Mouse (Mus musculus): Measurements from ENCODE around the gene Mbnl1.
"Not testable (repeated sequence)": the region's sequence is repeated elsewhere in the genome, so short reads cannot be mapped to it uniquely, and the experiment has no call there.

The Mbnl1 gene

DNA sequence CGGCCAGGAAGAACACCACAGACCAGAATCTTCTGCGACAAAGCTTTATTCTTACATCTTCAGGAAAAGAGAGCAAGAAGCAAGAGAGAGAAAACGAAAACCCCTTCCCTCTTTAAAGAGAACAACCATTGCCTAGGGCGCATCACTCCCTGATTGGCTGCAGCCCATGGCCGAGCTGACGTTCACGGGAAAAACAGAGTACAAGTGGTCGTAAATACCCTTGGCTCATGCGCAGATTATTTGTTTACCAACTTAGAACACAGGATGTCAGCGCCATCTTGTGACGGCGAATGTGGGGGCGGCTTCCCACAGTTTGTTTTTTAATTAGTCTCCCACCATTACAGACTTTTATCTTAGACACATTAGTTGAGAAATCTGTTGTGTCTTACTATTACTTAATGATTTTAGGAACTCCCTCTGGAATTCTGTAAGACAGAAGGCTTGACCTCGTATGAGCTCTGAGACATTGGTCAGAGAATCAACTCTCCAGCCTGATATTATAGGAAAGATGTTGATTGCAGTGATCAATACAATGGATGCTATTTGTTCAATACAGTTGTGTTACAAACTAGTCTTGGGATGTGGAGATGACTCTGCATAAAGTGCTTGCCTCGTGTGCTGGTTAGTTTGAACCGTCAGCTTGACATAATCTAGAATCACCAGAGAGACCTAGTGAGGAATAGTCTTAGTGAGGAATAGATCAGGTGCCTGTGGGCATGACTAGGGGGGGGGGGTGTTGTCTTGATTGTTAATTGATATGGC is 22.3 kb downstream of the Mbnl1 start:
- ATAC-seq (ENCODE audit: low TSS enrichment): not testable (repeated sequence)

DNA sequence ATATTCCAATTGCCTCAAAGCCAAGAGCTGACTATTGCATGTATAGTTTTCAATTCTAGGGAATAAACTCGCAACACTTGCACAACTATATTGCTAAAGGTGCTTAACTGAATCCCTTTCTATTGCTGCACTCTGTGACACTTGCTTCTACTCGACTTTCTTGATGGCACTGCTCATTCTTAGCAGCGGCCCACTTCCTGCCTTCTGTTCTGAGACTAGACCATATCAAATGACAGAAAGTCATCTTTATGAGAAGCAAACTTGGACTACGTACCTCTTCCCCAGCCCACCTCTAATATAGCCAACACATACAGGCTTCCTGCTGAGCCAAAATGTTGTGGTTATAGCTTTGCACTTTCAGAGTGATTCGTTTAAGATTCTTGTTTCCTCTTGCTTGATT is 23.6 kb downstream of the Mbnl1 start:
- ATAC-seq (ENCODE audit: low TSS enrichment): no peak

DNA sequence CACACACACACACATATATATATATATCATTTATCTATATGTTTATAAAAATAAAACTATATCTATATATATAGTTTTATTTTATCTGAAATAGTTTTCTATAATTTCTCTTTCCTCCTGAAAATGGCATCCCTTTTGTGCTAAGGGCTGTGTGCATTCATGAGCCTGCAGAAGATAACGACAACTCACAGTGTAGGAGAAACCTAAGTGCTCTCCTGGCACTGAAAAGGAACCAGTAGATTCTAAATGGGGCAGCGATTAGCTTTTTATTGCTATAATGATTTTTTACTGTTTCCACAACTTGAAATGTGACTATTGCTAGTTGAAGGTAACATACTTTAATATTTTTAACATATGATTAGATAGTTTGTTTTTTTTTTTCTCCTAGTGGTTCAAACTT is 25.5 kb downstream of the Mbnl1 start:
- ATAC-seq (ENCODE audit: low TSS enrichment): no peak

DNA sequence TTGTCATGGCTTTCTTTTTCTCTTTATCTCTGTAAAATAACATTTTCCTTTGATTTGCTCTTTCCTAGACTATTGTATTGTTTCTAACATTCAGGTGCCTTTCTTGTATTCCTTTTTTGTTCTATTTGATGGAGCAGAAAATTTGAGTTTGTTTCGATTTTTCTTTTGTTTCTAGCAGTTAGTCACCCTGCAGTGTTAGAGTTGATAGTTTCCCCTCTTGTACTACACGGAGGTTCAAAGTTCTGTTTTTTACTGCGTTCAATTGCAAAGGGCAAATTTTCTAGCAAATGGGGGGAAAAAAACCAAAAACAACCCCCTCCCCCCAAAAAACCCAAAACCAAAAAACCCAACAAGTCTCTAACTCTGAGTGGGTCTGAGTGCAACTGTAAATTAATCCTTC is 26.0 kb downstream of the Mbnl1 start:
- ATAC-seq (ENCODE audit: low TSS enrichment): no peak

DNA sequence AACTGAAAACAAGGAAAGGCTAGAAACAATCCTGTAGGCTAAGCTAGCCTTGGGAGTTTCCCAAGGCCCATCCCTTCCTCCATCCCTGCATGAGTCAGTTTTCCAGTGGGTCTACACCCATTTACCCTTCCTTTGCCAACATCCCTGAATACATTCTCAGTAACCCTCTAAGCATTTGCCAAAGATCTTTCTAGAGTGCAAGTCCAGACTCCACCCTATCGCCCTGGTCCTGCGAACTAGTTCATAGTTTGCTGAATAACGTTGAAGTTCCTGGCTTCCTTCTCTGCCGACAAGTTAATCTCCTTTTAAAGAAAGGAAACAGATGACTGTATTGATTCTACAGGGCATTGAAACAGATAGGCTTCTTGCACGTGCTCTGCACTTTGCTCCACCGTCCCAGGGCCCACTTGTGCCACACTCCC is 26.5 kb downstream of the Mbnl1 start:
- no peak for ATAC-seq (ENCODE audit: low TSS enrichment)

DNA sequence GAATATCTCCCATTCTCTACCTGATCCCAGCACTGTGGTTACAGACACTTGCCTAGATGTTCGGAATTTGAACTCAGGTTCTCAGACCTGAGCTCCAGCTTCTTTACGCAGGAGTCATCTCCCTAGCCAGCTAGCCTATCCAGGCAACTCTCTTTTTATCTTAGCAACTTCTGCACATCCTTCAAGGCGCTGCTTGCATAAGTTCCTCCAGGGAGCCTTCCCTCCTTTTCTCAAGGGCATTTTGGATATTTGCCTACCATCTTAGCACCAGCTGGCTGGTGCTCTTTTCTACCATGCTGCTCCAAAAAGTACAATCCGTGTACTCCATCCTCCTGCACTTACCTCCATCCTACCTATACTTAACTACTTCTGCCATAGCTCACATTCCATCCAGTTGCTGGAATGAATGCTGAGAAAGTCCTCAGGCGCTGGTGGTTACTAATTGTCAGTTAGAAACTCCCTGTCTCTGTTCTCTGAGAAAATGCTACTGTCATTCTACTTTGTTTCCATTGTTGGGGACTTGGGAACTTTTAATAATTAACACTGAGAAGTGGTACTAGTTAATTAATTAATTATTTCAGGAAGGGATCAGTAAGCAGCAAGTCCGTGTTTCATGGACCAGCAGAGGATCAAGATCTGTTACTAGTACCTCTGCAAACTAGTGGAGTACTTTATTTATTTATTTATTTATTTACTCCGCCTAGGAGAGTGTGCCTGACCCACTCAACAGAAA is 27.3 kb downstream of the Mbnl1 start:
- no peak for ATAC-seq (ENCODE audit: low TSS enrichment)

DNA sequence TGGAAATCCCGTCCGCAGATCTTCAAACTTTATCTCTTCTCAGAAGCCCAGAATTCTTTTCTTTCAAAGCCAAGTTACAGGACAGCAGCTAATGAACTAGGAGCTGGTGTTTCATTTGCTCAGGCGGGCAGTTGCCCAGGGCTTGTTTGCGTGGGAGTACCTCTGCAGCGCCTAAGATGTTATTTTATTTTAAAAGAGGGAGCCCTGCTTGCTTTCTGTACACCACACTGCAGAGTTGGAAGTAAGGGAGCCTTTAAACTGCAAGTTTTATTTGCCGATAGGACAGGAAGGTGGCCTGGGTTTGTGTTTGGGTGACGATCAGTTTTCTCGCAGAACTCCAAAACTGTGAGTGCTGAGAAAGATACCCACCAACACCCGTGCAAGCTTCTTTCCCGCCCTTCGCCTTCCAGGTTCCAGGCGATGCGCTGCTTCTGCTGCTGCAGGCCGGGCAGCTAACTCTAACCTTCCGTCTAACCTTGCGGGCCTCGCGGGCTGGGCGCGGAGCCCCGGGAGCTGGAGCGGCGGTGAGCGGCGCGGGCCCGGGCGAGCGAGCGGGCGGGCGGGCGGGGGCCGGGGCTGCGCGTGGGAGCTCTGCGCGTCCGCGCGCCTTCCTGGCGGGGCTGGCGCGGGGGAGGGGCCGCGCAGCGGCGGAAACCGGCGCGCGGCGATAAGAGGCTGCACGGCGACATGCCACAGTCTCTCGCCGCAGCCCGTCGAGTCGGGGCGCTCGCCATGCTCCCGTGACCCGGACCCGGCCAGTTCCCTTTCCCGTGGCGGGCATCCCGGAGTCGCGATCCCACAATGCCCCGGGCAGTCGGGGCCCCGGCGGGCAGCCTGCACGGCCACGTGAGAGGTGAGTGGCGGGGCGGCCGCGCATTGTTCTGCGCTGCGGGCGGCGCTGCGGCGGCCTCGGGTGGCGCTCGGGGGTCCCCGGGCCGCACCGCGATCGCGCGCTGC is 28.2 kb downstream of the Mbnl1 start:
- peak; percentile 58 for ATAC-seq (ENCODE audit: low TSS enrichment)

DNA sequence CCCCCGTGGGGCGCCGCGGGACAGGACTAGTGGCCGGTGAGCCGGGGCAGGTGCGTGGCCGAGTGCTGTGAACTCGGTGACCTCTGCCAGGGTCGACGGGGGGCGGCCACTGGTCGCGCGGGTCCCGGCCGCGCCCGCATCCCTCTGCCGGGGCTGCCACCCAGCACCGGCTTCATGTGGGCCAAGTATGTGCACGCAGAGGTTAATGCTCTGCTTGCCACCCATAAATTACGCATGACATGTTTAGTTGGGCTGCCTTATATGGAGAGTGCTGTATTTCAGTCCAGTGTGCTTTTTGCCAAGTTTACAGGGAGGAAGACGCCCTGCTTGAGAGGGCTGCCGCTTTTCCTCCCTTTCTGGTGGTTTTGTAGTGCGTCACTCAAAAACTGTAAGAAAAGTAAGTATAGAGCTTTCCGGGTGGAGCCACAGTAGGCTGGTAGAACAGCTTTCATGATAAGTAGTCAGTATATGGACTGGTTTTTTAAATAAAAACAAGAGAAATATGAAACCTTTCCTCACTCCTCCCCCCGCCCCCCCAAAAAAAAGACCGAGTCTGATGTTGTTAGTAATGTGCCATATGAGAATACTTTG is 29.0 kb downstream of the Mbnl1 start:
- ATAC-seq (ENCODE audit: low TSS enrichment): peak; percentile 63

DNA sequence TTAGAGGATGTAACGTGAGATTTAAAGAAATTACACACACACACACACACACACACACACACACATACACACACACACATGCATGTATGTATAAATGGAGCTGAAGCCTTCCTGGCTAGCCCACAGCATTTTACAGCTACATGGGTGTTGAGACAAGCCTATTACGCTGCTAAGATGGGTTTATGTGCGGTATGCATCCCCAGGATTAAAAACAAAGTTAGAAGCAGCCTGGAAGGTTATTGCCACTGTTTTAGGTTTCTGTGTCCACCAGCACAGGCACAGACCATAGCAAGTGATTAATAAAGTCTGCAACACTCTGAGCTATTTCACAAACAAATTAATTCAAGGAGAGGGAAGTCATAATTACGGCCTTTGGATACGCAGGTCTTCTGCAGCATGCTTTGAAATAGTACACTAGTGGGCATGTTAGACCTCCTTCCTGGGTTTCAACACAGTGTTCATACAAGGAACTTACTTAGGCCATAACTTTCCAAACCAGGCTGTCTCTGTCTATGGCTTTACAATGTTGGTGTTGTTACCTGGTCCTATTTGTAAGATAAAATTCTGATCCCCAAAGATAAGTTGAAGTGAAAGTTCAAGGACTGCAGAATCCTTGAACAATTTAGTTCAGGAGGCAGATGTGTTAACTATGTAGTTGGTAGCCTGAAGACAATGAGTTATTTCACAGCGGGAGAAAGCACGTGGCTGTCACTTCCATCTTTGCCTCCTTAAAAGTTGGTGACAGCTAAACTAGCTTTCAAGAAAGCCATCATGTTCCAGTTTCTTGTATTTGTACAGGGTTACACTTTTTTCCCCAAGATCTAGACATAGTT is 29.7 kb downstream of the Mbnl1 start:
- ATAC-seq (ENCODE audit: low TSS enrichment): no peak

DNA sequence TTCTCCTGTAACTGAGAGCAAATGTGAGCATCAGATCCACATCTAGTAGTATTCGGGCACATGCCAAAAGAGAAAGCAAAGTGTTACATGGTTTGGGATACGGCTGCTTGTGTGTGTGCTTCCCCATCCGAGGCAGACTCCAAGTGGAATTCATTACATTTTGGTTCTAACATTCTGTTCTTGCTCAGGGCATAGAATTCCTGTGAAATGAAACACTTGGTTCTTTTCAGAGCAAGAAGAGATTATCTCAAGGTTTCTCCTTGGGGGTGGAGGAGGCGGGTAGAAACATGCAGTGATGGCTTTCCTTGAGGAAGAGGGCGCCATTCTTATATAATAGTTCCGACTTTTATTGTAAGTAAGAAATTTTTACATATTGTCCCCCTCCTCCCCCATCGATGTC is 30.6 kb downstream of the Mbnl1 start:
- peak; percentile 53 for ATAC-seq (ENCODE audit: low TSS enrichment)

DNA sequence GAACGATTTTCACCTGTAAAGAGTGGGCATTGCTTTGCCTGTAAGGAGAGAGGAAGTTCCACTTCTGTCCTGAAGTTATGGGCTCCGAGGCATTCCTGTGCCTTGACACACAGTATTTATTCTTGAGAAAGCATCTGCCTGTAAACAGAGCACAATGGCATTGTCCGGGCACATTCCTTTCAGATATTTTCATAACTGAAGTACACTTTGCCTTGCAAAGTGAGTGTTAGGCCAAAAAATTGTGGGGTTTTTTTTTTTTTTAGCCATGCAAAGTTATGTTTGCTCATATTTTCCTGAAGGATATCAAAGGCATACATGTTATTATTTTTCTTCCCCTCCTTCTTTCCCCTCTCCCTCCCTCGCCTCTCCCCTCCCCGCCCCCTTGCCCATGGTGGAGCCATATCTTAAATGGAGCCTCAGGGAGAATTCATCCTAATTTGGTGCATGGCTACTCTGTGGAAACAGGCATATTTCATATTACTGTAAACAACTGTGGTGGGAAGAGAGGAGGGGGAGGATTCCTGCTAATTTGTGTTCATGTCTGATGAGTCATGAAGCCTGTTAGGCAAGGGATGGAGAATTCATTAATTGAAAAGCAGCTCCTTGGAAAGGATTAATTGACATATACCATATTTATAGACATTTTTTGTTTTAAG is 32.3 kb downstream of the Mbnl1 start:
- no peak for ATAC-seq (ENCODE audit: low TSS enrichment)

DNA sequence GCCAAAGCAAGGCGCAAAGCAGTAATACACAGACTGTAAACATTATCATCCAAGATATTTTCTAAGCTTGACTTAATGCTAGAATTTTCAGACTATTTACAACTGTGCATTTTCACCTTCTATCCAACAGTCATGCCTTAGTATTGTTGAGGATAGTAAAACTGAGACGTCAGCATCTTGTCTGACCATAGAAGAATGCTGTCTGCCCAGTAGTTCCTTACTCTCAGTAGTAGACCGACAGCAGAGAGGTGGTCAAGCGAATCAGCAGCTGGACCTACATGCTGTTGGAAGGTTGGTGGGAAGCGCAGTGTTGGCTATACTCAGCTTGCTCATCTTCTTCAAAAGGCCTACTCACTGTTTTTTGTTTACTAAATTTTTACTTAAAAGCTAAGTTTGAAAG is 34.2 kb downstream of the Mbnl1 start:
- ATAC-seq (ENCODE audit: low TSS enrichment): no peak

DNA sequence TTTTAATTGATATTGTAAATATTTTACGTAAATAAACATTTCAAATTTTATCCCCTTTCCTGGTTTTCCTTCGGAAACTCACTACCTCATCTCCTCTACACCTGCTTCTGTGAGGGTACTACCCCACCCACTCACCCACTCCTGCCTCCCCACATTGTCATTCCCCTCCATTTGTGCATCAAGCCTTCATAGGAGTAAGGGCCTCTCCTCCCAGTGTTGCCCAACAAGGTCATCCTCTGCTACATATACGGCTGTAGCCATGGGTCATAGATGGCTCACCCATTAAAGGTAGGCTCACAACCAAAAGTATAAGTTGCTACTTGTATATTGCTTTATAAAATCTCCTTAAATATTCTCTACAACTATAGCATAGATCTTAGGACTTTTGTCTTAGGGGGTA is 34.9 kb downstream of the Mbnl1 start:
- ATAC-seq (ENCODE audit: low TSS enrichment): no peak

DNA sequence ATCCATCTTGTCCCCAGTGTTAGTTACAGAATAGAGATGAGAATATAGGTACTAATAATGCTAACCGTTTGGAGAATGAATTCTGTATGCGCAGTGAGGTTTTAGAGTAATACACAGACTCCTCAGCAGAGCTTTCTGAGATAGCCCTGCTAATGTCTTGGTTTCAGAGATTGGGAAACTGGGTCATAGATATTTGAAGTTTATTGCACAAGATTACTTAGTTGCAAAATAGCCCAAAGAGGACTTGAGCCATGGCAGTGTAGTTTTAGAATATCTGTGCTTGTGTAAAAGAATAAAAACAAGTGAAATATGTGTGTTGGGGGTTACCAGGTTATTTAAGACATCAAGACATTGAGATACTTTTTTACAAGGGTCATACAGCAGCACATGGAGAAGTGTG is 35.3 kb downstream of the Mbnl1 start:
- ATAC-seq (ENCODE audit: low TSS enrichment): no peak

DNA sequence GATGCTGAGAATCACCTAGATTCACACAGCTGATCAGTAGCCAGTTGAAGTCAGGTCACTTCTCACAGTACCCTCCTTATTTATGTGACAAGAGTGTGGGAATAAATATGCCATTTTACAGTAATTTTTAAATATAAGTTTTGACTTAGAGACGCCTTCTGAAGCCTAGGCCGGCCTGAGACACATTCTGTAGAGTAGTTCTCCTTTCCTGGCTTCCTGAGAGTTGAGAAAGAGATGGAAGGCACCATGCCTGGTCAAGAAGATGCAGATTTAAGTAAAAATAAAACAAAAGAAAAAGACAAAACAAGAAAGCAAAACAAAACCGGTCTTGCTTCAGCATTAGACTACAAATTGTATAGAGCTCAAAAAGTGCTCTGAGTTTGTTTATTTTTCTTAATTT is 38.6 kb downstream of the Mbnl1 start:
- ATAC-seq (ENCODE audit: low TSS enrichment): no peak

DNA sequence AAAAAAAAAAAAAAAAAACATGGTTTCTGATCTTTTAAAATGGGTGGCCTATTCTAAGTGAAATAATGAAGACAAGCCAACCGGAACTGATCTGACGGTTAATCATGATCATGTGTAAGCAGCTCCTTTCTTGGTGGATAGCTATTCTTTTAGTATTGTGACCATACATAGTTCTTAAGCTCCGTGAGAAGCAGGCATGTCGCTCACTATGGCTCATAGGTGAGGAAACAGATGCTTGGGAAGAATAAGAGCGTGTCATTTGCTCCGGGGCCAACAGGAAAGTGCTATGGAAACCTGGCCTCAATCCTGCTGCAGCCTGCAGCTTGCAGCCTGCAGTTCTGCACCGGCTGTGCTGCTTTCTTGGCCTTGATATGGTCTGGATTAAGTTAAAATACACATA is 40.7 kb downstream of the Mbnl1 start:
- ATAC-seq (ENCODE audit: low TSS enrichment): no peak

DNA sequence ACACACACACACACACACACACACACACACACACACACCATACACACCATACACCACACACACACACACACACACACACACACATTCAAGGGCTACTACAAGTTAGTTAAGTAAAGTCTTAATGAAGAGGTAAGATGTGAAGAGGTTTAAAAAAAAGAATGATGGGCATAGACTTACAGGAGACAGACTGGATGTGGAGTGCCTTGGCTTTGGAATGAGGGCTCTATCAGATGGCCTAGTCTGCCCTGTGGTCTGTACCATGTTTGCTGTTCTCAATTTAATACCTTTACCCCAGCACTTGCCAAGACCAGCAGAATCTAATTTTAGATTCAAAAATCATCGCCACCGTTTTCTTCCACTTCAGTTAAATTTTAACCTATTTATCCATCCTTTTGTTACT is 41.1 kb downstream of the Mbnl1 start:
- no peak for ATAC-seq (ENCODE audit: low TSS enrichment)

DNA sequence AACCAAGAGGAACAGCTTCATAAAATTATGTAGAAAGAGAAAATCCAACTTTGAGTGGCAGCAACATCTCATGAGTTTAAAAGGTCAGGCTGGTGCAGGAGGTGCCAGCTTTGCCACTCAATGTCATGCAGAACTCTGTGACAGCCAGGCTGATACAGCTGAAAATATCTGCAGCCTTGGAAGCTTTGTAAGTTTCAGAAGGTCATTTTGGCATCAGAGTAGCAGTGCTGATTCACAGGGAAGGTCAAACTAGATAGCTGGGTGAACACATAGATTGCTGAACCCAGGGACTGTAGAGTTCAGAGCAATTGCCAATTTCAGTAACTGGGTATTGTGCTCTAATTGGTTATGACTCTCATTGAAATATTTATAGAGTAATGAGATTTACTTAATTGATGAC is 42.8 kb downstream of the Mbnl1 start:
- ATAC-seq (ENCODE audit: low TSS enrichment): no peak

DNA sequence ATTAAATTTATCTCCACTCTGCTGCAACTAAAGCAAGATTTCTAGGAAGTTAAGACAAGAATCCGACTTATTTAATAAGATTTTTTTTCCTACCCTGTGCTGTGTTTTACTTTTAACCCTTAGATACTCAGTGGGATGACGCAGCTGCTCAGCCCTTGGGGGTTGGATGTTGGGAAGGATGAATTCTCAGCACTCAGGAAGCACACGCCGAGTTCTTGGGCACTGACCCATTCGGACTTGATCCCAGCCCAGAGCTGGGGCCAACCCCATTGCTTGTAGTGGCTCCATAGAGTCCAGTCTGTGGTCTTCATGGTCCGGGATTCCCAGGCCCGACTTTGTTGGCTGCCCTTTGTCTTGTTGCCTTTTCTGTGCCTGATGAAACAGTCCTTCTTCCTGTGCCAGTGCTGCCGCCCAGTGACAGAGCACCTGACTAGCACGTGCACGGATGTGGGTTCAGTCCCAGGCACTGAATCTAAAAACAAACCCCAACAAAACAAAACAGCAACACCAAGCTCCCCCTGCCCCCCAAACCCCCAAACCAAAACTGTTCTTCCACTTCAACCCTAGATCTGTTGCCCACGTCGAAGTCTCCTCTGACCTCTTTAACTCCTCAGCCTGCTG is 43.5 kb downstream of the Mbnl1 start:
- ATAC-seq (ENCODE audit: low TSS enrichment): peak; percentile 67

DNA sequence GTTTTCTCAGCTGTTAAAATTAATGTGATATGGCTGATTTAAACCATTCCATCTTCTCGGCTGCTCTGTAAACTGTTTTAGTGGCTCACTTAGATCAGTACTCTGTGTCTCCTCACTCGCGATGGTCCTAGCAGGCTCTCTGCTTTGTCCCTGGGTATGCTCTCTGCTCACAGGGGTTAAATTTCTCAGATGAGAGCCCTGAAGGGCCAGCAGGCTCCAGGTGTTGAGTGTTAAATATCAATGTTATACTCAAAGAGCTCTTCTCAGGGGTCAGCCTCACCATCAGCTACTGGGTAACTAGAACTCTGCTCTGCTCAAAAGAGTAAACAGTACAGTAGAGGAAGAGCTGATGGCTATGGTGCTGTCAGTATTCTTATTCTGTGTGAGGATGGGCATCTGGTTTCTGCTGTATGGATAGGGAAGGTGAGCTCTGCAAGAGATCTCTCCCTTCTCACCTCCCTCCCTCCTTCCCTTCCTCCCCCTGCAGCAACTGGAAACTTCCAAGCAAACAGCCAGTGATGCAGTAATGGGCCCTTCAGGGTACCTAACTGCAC is 44.7 kb downstream of the Mbnl1 start:
- no peak for ATAC-seq (ENCODE audit: low TSS enrichment)

All from frontal cortex, adult (tissue).